Mouse (Mus musculus) layer of hippocampus, adult 9-10 months (tissue): ENCODE results near the gene Zbed6.

Source experiments
- DNase-seq: peaks from one replicate; pipeline ENCODE4 v3.0.0; 2022; ENCODE audit warnings: low spot score

Zbed6 gene

DNA sequence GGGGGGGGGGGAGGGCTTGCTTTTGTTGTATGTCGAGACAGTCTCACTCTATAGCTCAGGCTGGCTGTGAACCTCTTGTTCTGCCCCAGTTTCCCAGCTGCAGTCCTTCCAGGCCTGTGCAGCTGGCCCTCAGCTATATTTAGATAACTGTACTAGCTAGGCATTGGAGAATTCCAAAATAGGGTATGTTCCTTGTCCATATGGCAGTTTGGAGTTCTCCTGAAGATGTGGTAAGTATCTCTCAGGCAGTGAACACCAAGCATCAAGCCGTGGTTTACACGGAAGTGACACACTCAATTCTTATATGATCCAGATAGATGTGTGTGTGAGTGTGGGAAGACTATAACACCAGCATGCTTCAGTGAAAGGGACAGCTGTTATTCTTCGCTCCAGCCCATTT lies 2.7 kb upstream of the Zbed6 start:
- DNase-seq: no peak

DNA sequence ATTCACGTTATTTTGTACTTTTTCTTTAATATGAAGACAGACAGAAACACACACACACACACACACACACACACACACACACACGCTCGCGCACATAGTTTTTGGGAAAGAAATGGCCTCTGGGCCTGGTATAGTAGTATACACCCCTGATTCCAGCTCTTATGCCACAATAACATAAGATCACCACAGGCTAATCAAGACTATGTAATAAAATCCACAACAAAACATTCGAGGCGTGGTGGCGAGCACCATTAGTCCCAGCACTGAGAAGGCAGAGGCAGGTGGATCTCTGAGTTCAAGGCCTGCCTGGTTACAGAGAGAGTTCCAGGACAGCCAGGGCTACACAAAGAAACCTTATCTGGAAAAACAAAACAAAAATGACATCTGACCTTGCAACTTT lies 2.3 kb upstream of the Zbed6 start:
- DNase-seq: no peak

DNA sequence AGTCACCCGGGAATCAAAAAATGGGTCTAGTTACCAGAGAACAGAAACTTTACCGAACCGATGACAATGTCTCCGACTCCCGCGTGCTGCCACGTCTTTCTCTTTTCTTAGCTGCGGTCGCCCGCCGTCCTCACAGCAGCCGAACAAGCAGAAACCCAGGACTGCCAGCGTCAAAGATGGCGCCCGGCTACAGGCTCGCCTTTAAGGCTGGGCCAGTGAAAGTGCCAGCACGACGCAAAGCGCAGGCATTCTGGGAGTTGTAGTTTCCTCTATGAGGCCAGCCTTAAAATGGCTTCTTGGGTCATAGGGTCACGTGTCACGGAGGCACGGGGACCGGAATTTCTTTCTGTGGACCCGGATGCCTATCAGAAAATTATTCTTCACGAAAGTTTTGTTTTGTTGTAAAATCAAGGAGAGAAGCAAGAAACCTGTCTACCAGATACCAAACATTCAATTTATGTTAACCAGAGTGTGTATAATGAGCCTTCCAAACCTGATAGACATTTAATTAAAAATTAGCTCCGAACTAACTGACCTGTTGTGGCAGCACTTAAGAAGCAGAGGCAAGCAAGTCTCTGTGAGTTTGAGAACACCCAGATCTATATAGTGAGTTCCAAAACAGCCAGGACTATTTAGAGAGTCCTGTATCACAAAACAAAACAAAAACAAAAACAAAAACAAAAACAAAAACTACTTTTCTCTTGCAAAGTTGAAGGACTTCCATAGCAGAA lies 683 bp upstream of the Zbed6 start, which contains the start of gene Gm38394:
TSS of gene Gm38394 (minus strand) at position 116 of the 731 bp plus-strand sequence.
- peak; percentile 86 for DNase-seq

DNA sequence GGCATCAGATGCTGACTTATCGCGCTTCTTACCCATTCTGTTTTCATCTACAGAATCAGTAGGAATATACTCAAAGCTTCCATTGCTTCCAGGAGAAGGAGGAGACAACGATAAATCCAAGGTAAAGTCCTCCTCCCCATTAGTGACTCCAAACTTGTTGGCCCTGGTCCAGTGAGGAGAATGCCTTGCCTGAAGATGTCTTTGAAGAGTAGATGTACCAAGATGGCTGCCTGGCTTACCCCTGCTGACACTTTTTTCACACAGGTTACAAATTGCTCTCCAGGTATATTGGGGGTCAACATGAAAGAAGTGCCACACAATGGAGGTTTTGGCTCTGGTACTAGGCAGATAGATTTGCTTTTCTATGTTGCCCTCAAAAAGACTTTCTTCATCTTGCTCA lies 1.8 kb downstream of the Zbed6 start:
- DNase-seq: no peak

DNA sequence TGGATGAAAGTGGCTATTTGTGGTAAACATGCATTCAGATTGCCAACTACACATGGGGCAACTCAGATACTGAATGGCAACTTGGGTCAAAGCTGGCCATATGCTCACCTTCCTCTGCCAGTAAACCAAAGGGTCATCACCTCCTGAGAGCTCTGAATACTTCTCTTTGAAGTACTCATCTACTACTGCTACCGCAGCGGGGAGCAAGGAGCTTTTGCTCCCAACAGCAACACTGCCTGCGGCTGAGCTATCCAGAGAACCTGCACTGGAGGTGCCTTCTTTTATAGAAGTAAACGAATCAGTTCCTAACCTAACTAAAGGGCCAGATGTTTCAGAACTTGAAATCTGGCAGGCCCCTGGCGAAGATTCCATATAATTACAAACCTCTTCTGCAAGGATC lies 3.9 kb downstream of the Zbed6 start:
- DNase-seq: no peak

DNA sequence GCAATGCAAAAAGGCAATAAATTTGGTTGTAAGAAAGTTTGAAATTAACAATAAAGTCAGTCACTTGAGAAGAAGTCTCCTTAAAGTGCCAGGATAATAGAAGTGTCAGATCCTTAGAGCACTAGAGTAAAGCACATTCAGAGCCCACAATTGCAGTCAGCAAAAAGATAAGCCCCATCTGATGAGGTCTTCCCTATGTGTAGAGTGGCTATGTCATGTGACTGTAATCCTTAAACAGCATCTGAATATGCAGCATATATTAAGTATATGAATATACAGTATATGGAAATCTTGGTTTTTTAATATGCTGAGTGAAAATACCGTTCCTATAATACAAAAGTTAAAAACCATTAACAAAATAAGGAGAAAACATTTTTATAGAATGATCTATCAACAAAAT lies 7.7 kb downstream of the Zbed6 start:
- DNase-seq: no peak

DNA sequence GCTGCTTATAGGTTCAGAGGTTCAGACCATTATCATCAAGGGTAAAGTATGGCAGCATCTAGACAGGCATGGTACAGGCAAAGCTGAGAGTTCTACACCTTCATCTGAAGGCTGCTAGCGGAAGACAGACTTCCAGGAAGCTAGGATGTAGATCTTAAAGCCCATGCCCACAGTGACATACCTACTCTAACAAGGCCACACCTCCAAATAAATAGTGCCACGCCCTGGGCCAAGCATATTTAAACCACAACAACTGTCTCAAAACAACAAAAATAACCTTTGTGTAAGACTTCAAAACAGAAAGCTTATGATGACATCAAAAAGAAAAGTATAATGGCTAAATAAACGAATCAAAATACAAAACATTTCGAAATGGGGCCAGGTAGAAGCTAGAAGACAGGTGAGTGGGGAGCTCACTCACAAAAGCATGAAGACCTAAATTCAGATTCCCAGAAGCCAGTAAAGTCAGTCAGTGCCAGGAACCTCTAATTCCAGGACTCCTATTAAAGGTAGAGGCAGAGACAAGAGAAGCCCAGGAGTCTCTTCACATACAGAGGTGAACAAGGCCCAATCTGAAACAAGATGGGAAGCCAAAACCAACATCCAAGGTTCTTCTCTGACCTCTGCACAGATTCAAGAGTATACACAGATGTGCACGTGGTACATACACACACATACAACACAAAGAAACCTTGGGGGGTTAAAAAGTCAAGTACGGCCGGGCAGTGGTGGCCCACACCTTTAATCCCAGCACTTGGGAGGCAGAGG lies 10.2 kb downstream of the Zbed6 start:
- DNase-seq: no peak

DNA sequence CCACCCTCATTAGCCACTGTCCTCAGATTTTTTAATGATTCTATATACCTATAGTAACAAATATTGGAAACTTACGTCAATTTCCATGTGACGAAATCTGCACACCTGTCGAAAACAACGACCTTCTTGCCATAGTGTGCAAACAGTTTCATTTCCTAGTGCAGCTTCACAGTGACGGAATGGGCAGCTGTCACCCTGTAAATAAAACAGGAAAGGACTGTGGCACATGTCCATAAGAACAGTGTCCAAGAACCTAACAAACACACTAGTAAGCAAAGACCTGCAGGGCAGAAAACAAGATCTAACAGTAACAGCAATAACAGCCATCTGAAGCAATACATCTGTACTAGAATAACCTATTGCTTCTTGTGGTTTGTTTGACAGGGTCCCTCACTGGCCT lies 15.0 kb downstream of the Zbed6 start:
- no peak for DNase-seq

DNA sequence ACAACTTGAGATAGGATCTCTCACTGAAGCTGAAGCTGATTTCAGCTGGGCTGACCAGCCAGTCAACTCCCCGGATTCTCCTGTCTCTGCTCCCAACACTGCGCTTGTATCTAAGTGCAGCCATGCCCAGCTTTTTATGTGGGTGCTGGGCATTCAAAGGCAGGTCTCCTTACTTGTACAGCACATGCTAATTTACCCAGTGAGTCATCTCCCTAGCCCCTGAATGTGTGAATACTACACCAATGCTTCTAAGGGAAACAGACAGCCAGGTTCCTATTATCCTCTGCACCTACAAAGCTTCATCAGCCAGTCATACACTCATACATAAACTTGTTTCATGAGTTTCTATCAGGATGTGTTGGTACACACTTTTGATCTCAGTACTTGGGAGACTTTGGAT lies 19.5 kb downstream of the Zbed6 start:
- DNase-seq: no peak

DNA sequence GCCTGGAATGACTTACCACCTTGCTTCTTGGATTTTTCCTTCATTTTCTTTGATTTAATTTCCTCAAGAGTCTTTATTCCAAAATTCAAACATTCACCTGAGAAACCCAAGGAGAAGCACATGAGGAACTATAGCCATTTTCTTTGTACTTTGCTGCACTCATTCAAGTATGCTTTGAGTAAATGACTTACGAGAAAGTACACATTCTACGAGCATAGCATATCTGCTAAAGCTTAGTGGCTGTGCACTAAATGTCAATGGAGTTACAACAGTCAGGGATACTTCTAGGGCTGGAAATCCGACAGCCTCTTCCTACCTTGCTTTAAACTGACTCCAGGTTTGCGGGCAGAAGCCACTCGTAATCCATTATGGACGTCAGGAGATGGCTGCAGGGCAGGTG lies 22.2 kb downstream of the Zbed6 start:
- no peak for DNase-seq

DNA sequence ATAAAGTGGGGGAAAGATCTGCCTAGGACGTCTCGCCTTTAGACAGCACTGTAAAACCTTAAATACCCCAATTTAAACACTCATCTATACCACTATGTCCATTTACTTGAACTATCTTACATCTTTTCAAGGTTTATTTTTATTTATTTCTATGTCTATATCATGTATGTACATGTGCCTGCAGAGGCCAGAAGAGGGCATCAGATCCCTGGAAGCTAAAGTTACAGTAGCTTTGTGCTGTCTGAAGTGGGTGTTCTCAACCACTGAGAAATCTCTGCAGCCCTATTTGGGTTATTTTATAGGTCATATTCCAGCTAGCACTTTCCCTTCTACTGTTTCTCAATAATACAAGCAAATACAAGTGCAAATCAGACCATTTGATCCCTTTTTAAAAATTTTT lies 28.5 kb downstream of the Zbed6 start:
- DNase-seq: no peak

DNA sequence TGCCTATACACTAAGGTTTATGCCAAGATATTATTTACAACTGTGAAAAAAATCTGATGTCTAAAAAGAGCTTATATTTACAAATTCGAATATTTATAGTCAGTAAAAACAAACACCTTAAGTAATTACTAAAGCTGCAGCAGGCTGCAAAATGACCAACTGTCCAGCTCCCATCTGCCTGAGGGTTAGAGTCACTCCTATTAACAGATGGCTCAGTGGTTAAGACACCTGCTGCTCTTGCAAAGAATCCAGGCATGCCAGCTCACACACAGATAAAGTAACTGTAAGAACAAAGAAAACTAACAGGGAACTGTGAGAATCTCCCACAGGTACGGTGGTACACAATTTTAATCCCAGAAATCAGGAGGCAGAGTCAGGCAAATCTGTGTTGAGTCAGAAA lies 35.6 kb downstream of the Zbed6 start:
- DNase-seq: no peak

DNA sequence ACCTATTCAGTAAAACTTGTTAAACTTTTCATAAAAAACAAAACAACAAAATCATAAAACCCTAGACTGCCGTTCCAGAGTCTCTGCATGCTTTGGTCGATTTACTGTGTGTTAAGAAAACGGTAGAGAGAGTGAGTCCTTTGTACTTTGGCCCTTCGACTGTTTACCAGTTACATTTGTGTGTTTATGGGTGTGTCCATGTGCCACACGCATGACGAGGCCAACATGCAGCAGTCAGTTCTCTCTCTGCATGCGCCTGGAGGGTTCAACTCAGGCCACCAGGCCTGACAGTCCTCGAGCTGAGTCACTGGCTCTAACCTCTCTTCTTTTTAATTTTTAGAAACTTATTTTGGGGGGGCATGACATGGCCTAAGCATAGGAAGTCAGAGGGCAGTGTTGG lies 42.4 kb downstream of the Zbed6 start:
- DNase-seq: no peak

DNA sequence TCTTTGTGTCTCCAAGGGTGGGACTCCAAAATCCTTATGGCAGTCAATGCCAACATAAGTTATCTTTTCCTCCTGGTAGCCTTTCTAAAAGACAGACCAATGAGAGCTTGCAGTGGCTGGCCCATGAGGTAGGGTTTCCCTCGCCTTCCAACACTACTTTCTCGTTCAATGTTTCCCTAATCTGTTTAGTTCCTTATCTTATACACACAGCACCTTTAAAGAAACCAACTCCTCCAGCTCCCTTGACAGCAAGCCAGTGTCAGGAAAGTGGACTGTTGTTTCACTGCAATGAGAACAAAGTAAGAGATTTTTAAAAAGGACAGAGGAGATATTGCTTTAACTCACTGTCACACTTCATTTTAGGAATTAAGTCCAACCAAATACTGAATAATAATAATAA lies 42.8 kb downstream of the Zbed6 start:
- no peak for DNase-seq

DNA sequence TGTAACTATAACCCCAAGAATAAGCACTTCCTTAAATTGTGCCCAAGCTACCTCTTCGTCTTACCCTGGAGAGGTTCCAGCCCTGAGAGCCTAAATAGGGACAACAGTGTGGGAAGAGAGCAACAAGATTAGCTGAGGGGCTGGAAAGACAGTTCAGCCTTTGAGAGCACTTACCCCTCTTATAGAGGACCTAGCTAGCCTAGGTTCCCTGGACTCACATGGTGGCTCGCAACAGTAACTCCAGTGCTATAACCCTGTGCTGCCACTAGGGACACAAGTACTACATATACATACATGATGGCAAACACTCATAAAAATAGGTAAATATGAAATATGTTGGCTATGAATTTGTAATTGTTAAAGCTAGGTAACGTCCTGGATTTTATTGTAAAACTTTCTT lies 46.9 kb downstream of the Zbed6 start:
- DNase-seq: no peak

DNA sequence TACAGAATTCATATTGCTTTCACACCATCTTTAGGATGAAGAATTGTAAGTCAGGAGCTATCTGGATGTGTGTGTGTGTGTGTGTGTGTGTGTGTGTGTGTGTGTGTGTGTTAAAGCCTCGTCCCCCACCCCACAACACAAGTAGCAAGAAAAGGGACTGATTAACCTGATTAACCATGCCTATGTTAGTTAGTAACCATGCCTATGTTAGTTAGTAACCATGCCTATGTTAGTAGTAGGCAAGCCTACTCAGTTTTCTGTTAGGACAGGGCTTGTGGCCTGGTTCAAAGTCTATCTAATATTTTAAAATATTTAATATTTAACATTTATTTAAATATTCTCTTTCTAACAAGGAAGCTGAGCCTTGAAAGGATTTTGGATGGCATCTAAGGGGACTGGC lies 49.2 kb downstream of the Zbed6 start:
- DNase-seq: no peak

DNA sequence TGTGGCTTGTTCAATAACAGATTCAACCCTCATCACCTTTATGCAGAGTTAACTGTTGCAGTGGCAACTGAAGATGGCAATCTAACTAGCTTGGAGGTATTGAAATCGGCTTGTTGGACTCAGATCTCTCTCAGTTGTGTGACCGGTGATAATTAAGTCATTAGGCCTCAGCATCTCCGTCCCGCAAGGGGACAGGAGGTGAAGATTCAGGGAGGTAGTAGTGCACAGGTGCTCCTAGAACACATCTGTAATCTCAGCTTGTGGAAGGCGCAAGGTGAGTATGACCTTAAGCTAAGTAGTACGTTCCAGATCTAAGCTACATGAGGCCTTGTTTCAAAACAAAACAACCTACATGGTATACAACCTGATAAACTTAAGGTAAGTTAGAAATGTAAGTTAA lies 50.1 kb downstream of the Zbed6 start:
- no peak for DNase-seq

DNA sequence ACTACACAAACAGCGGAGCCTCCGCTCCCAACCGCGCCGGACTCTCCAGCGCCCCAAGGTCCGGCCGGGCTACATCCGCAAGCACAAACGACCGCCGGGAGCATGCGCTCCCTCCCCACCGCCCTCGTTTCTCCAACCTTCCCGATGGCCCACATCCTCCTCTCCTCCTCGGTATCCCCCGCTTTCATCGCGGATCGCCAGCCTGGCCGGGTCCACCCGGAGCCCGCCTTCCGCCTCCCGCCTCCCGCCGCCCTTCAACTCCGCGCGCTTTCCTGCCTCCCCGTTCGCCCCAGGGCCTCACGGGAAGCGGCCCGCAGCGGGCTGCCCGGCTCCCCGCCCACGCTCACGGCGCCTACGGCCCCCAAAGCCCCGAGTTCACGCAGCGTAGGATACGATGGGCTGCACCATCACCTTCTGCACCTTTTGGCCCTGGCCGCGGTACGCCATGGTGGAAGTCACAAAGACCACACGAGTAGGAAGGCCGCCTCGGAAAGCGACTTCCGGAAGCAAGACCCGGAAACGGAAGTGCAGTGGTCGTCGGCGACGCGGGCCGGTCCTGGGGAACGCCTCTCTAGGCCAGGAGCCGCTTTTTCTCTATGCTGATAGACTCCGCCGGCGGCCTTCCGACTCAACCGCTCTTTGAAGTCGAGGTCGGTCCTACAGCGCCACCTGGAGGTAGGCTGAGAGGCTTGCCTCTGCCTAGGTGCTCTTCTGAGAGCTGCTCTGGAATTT lies 50.7 kb downstream of the Zbed6 start, which contains the start of gene Snrpe:
TSS of gene Snrpe (minus strand) at position 521 of the 732 bp plus-strand sequence.
- peak; percentile 85 for DNase-seq
